Mouse (Mus musculus) lung, postnatal 10 days (tissue): ENCODE data around the gene Cacnb1.

ENCODE experiments used
- DNase-seq: peaks from one replicate; pipeline ENCODE4 v3.0.0; 2021

Gene Cacnb1

GRCm38 (mm10) chr11:97954469-97955141, 68.2 kb downstream of the Cacnb1 start:
- DNase-seq, result no peak

DNA sequence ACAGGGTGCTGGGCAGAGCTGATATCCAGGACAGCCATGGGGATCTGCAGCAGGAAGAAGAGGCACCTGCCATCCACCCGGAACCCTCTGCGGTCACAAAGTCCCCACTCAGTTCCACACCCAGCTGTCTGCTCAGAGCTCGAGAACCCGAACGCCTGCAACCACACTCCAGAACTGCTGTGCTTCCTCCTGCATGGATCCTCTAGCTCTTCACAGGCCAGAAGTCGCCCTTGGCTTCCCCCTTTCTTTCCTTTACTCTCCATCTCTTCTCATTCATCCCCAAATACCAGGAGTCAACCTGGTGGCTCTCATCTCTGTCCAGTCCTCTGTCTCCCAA, 68.9 kb downstream of the Cacnb1 start:
- DNase-seq, result no peak

DNA sequence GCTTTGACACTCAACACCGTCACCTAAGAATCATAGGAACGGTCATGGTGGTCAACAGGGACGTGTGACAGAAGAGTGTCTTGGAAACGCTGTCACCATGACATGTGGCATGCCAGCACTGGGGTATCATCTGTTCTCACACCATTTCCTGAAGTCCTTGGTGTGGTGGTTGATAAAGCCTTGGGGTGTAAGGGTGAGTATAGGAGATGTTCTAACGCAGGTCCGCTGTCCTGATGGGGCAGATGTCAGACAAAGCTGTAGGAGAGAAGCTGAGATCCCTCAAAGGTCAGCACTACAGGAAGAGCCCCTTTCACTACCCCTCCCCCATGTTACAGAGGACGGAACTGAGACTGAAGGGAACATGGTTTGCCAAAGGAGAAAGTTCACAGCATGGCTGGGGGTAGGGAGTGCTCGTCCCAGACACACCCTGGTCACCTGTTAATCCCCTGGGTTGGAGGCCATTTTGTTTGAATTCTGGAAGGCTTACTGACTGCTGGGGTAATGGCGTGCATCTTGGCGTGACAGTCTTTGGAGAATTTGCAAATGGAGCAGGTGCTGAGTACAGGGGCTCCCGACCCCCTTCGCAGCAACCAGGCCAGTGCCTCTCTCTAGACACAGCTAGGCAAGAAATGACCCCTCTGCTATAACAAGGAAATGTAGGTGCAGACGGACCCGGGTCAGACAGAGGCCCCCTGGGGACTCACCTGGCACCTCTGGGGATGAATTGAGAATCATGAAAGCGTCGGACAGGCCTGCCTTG, 69.5 kb downstream of the Cacnb1 start:
- no peak for DNase-seq

DNA sequence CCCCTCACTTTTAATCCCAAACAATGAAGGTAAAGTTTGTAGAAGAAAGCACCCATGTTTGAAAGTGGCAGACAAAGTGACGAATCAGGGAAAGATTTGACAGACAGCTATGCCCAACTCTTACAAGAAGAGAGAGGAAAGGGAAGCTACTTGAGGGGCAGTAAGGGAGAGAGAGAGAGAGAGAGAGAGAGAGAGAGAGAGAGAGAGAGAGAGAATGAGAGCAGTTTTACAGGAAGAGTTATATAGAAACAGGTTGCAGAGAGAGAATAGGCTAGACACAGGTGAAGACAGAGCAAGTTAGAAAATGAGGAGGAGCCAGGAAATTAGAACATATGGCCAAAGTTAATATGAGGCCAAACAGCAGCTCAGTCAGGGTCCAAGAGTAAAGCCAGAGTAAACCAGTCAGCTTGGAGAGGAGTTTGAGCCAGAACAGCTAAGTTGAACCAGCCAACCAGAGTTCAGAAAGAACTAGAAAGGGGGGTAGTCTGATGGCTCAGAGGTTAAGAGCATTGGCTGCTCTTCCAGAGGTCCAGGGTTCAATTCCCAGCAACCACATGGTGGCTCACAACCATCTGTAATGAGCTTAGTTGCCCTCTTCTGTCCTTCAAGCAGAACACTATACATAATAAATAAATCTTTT, 70.3 kb downstream of the Cacnb1 start:
- DNase-seq, result no peak
